Mouse (Mus musculus): ENCODE data around the gene Rhot1. TPM values are rescaled to one million over a fixed set of nuclear protein-coding genes. Genes with fewer than 3 reads are reported as not detected.

Gene Rhot1
- polyA plus RNA-seq, 1 experiment, result 15.8 TPM

- Histone ChIP-seq H3K79me2 (ENCODE audit: control insufficient read depth, insufficient read depth) (no peaks in the 10 kb centered on the region), H3K4me3 (ENCODE audit: insufficient read depth, poor library complexity, severe bottlenecking) (no peak overlapping the region), H3ac (ENCODE audit: control insufficient read depth, insufficient read length, low read depth) (no peak overlapping the region), H3K27me3 (ENCODE audit: control insufficient read depth, insufficient read depth, insufficient read length) (peaks cover 46% of the 10 kb centered on the region), H3K36me3 (ENCODE audit: control insufficient read depth, insufficient read depth) (no peaks in the 10 kb centered on the region), H3K79me3 (ENCODE audit: low read depth) (no peaks in the 10 kb centered on the region)
- TF ChIP-seq MYOD1 (IDR thresholded peaks at IDR 0.05; ENCODE audit: control insufficient read depth, insufficient read length, low read depth), result no peak
- no peak for TF ChIP-seq CTCF (IDR thresholded peaks at IDR 0.05; ENCODE audit: control insufficient read depth, insufficient read depth, insufficient read length)
- TF ChIP-seq FOSL1 (IDR thresholded peaks at IDR 0.05; ENCODE audit: insufficient read depth, low read length, poor library complexity, severe bottlenecking), result no peak
- no peak for TF ChIP-seq USF1 (IDR thresholded peaks at IDR 0.05; ENCODE audit: low read depth)
- no peak for TF ChIP-seq MYOG (IDR thresholded peaks at IDR 0.05; ENCODE audit: control insufficient read depth, extremely low read depth, insufficient read length)
- TF ChIP-seq MAX (IDR thresholded peaks at IDR 0.05), result no peak
- no peak for TF ChIP-seq CEBPB (IDR thresholded peaks at IDR 0.05; ENCODE audit: low read depth)
Measured at GRCm38 (mm10) chr11:80308537-80308936, 99.7 kb downstream of the Rhot1 start.

GRCm38 (mm10) chr11:80311271-80311670 is 102.5 kb downstream of the Rhot1 start:
- H3K4me3 ChIP-seq (ENCODE audit: insufficient read depth, poor library complexity, severe bottlenecking), result no peak overlapping the region
- no peak for TF ChIP-seq CTCF (IDR thresholded peaks at IDR 0.05; ENCODE audit: control insufficient read depth, insufficient read depth, insufficient read length)
- TF ChIP-seq FOSL1 (IDR thresholded peaks at IDR 0.05; ENCODE audit: insufficient read depth, low read length, poor library complexity, severe bottlenecking), result no peak
- no peak for TF ChIP-seq USF1 (IDR thresholded peaks at IDR 0.05; ENCODE audit: low read depth)
- no peak for TF ChIP-seq CEBPB (IDR thresholded peaks at IDR 0.05; ENCODE audit: low read depth)
- TF ChIP-seq MYOG (IDR thresholded peaks at IDR 0.05; ENCODE audit: control insufficient read depth, extremely low read depth, insufficient read length), result no peak
- TF ChIP-seq MAX (IDR thresholded peaks at IDR 0.05), result no peak
- TF ChIP-seq MYOD1 (IDR thresholded peaks at IDR 0.05; ENCODE audit: control insufficient read depth, insufficient read length, low read depth), result no peak
- no peaks in the 10 kb centered on the region for H3K79me2 ChIP-seq (ENCODE audit: control insufficient read depth, insufficient read depth)
- peaks cover 36% of the 10 kb centered on the region for H3K27me3 ChIP-seq (ENCODE audit: control insufficient read depth, insufficient read depth, insufficient read length)
- H3K79me3 ChIP-seq (ENCODE audit: low read depth), result no peaks in the 10 kb centered on the region
- H3K36me3 ChIP-seq (ENCODE audit: control insufficient read depth, insufficient read depth), result no peaks in the 10 kb centered on the region
- no peak overlapping the region for H3ac ChIP-seq (ENCODE audit: control insufficient read depth, insufficient read length, low read depth)

- H3K27me3 ChIP-seq (ENCODE audit: control insufficient read depth, insufficient read depth, insufficient read length), result peaks cover 31% of the 10 kb centered on the region
- no peaks in the 10 kb centered on the region for H3K36me3 ChIP-seq (ENCODE audit: control insufficient read depth, insufficient read depth)
- no peak for TF ChIP-seq CEBPB (IDR thresholded peaks at IDR 0.05; ENCODE audit: low read depth)
- TF ChIP-seq FOSL1 (IDR thresholded peaks at IDR 0.05; ENCODE audit: insufficient read depth, low read length, poor library complexity, severe bottlenecking), result no peak
- no peak for TF ChIP-seq MYOG (IDR thresholded peaks at IDR 0.05; ENCODE audit: control insufficient read depth, extremely low read depth, insufficient read length)
- no peak for TF ChIP-seq MAX (IDR thresholded peaks at IDR 0.05)
- no peak for TF ChIP-seq USF1 (IDR thresholded peaks at IDR 0.05; ENCODE audit: low read depth)
- no peak for TF ChIP-seq CTCF (IDR thresholded peaks at IDR 0.05; ENCODE audit: control insufficient read depth, insufficient read depth, insufficient read length)
- TF ChIP-seq MYOD1 (IDR thresholded peaks at IDR 0.05; ENCODE audit: control insufficient read depth, insufficient read length, low read depth), result no peak
- H3K4me3 ChIP-seq (ENCODE audit: insufficient read depth, poor library complexity, severe bottlenecking), result no peak overlapping the region
- no peaks in the 10 kb centered on the region for H3K79me2 ChIP-seq (ENCODE audit: control insufficient read depth, insufficient read depth)
- H3K79me3 ChIP-seq (ENCODE audit: low read depth), result no peaks in the 10 kb centered on the region
- H3ac ChIP-seq (ENCODE audit: control insufficient read depth, insufficient read length, low read depth), result no peak overlapping the region
Measured at GRCm38 (mm10) chr11:80312049-80312448, 103.2 kb downstream of the Rhot1 start.

- Histone ChIP-seq H3K4me3 (ENCODE audit: insufficient read depth, poor library complexity, severe bottlenecking) (no peak overlapping the region), H3ac (ENCODE audit: control insufficient read depth, insufficient read length, low read depth) (no peak overlapping the region), H3K27me3 (ENCODE audit: control insufficient read depth, insufficient read depth, insufficient read length) (peaks cover 25% of the 10 kb centered on the region), H3K79me3 (ENCODE audit: low read depth) (no peaks in the 10 kb centered on the region), H3K36me3 (ENCODE audit: control insufficient read depth, insufficient read depth) (no peaks in the 10 kb centered on the region), H3K79me2 (ENCODE audit: control insufficient read depth, insufficient read depth) (no peaks in the 10 kb centered on the region)
- TF ChIP-seq CTCF (IDR thresholded peaks at IDR 0.05; ENCODE audit: control insufficient read depth, insufficient read depth, insufficient read length) (no peak), USF1 (IDR thresholded peaks at IDR 0.05; ENCODE audit: low read depth) (no peak)
Measured at GRCm38 (mm10) chr11:80312565-80312964, 103.7 kb downstream of the Rhot1 start.

GRCm38 (mm10) chr11:80313462-80313861 is 104.6 kb downstream of the Rhot1 start:
- no peaks in the 10 kb centered on the region for H3K79me2 ChIP-seq (ENCODE audit: control insufficient read depth, insufficient read depth)
- H3ac ChIP-seq (ENCODE audit: control insufficient read depth, insufficient read length, low read depth), result no peak overlapping the region
- H3K36me3 ChIP-seq (ENCODE audit: control insufficient read depth, insufficient read depth), result no peaks in the 10 kb centered on the region
- no peak overlapping the region for H3K4me3 ChIP-seq (ENCODE audit: insufficient read depth, poor library complexity, severe bottlenecking)
- no peak for TF ChIP-seq MAX (IDR thresholded peaks at IDR 0.05)
- TF ChIP-seq CEBPB (IDR thresholded peaks at IDR 0.05; ENCODE audit: low read depth), result no peak
- no peak for TF ChIP-seq FOSL1 (IDR thresholded peaks at IDR 0.05; ENCODE audit: insufficient read depth, low read length, poor library complexity, severe bottlenecking)
- no peak for TF ChIP-seq MYOD1 (IDR thresholded peaks at IDR 0.05; ENCODE audit: control insufficient read depth, insufficient read length, low read depth)
- no peak for TF ChIP-seq CTCF (IDR thresholded peaks at IDR 0.05; ENCODE audit: control insufficient read depth, insufficient read depth, insufficient read length)
- TF ChIP-seq MYOG (IDR thresholded peaks at IDR 0.05; ENCODE audit: control insufficient read depth, extremely low read depth, insufficient read length), result no peak
- no peak for TF ChIP-seq USF1 (IDR thresholded peaks at IDR 0.05; ENCODE audit: low read depth)
- H3K27me3 ChIP-seq (ENCODE audit: control insufficient read depth, insufficient read depth, insufficient read length), result peaks cover 20% of the 10 kb centered on the region
- H3K79me3 ChIP-seq (ENCODE audit: low read depth), result no peaks in the 10 kb centered on the region

GRCm38 (mm10) chr11:80313944-80314343 is 105.1 kb downstream of the Rhot1 start:
- Histone ChIP-seq H3K79me3 (ENCODE audit: low read depth) (no peaks in the 10 kb centered on the region), H3K79me2 (ENCODE audit: control insufficient read depth, insufficient read depth) (no peaks in the 10 kb centered on the region), H3K27me3 (ENCODE audit: control insufficient read depth, insufficient read depth, insufficient read length) (peaks cover 18% of the 10 kb centered on the region), H3ac (ENCODE audit: control insufficient read depth, insufficient read length, low read depth) (no peak overlapping the region), H3K4me3 (ENCODE audit: insufficient read depth, poor library complexity, severe bottlenecking) (no peak overlapping the region), H3K36me3 (ENCODE audit: control insufficient read depth, insufficient read depth) (no peaks in the 10 kb centered on the region)
- TF ChIP-seq CEBPB (IDR thresholded peaks at IDR 0.05; ENCODE audit: low read depth), result no peak
- no peak for TF ChIP-seq CTCF (IDR thresholded peaks at IDR 0.05; ENCODE audit: control insufficient read depth, insufficient read depth, insufficient read length)
- TF ChIP-seq MAX (IDR thresholded peaks at IDR 0.05), result no peak
- no peak for TF ChIP-seq MYOG (IDR thresholded peaks at IDR 0.05; ENCODE audit: control insufficient read depth, extremely low read depth, insufficient read length)
- no peak for TF ChIP-seq FOSL1 (IDR thresholded peaks at IDR 0.05; ENCODE audit: insufficient read depth, low read length, poor library complexity, severe bottlenecking)
- TF ChIP-seq USF1 (IDR thresholded peaks at IDR 0.05; ENCODE audit: low read depth), result no peak
- no peak for TF ChIP-seq MYOD1 (IDR thresholded peaks at IDR 0.05; ENCODE audit: control insufficient read depth, insufficient read length, low read depth)
